Comparison of ENCODE assay signal across 9 mouse cellular contexts in genomic region chr12:77052853-77053252, GRCm38 (mm10).
DNase-seq lines count a peak whose midpoint lies in the region; ATAC-seq and TF ChIP-seq lines count a peak whose summit lies in the region.
"Had no signal": no experiment of that assay in that cellular context is flagged by ENCODE, and none has a peak within 500 bp of the region (broad histone marks: within the 10 kb centered on the region; RNA-seq: fewer than 3 reads in every experiment).

No protein-coding gene starts in this region.

- no peak overlapping the region for H3K4me2 ChIP-seq in heart, embryonic 16.5 days (ENCODE audit: low read depth, low read length)
- H3K4me2 ChIP-seq: limb, embryonic 12.5 days had no signal

- peaks cover 1% of the 10 kb centered on the region for H3K27me3 ChIP-seq in heart, embryonic 16.5 days (ENCODE audit: control insufficient read depth, insufficient read depth, low read length)

- peaks cover 5% of the 10 kb centered on the region for H3K4me1 ChIP-seq in heart, embryonic 16.5 days (ENCODE audit: control insufficient read depth, insufficient read depth, low read length)

- no peak overlapping the region for H3K4me3 ChIP-seq in heart, embryonic 16.5 days (ENCODE audit: low read length)
- no peak overlapping the region for H3K4me3 ChIP-seq in layer of hippocampus, adult 2 months
- H3K4me3 ChIP-seq: limb, embryonic 12.5 days had no signal

- no peak overlapping the region for H3K9ac ChIP-seq in heart, embryonic 16.5 days (ENCODE audit: low read length)
- H3K9ac ChIP-seq: limb, embryonic 12.5 days had no signal

- H3K9me3 ChIP-seq in heart, embryonic 16.5 days (replicated peaks; ENCODE audit: control insufficient read depth, low read length): no peaks in the 10 kb centered on the region
- H3K9me3 ChIP-seq: limb, embryonic 12.5 days had no signal

- H3K27ac ChIP-seq in heart, embryonic 16.5 days (ENCODE audit: low read length): no peak overlapping the region
- peak overlapping the region; percentile 54 for H3K27ac ChIP-seq in layer of hippocampus, adult 2 months
- H3K27ac ChIP-seq: limb, embryonic 12.5 days had no signal

- no peaks in the 10 kb centered on the region for H3K36me3 ChIP-seq in heart, embryonic 16.5 days (ENCODE audit: control insufficient read depth, insufficient read depth)
- H3K36me3 ChIP-seq: limb, embryonic 12.5 days had no signal

- peak; percentile 31 for DNase-seq in cerebellum, adult 11 months
- peak; percentile 78 for DNase-seq in R1 (ENCODE audit: low read depth, low spot score)
- peak; percentile 55 to 56 for DNase-seq in cerebellum, postnatal 36 days
- DNase-seq in layer of hippocampus, adult 2 months (ENCODE audit: low spot score in 2 of 2): peak; percentile 42 to 60
- peak; percentile 84 for DNase-seq in lung, postnatal 10 days
- peak; percentile 49 to 72 for DNase-seq in spleen, postnatal 4 days (ENCODE audit: low spot score in 2 of 2)

- TF ChIP-seq CTCF in layer of hippocampus, adult 2 months (conservative IDR thresholded peaks at IDR 0.05): peak; percentile 84

- no peak for ATAC-seq in cerebellum, adult (ENCODE audit: insufficient number of reproducible peaks, low FRiP score, low TSS enrichment)
- ATAC-seq in heart, embryonic 16.5 days (replicated peaks; ENCODE audit: extremely low read depth, insufficient read depth, low FRiP score): peak; percentile 40; the same call in 1 of the 2 replicates

- 48% methylated on average over 6 of the region's 6 CpGs for WGBS in heart, embryonic 16.5 days

Comparison
In these comparisons a context has a peak if more than half of its experiments do, and no peak if none do; other contexts are left out.
1. DNase-seq: peak in every context shown above with its lines; median percentile 84 in lung, postnatal 10 days; 78 in R1; 60 in spleen, postnatal 4 days; 56 in cerebellum, postnatal 36 days; 51 in layer of hippocampus, adult 2 months; 31 in cerebellum, adult 11 months.